Mouse (Mus musculus) erythroblast, adult 5-6 weeks (primary cell): Measurements from ENCODE around the gene Brd3os. TPM values are rescaled to one million over a fixed set of nuclear protein-coding genes. Genes with fewer than 3 reads are reported as not detected.
A peak's percentile ranks its signal among the peaks of the same experiment; 100 is the strongest.

Experiments
- ATAC-seq: replicated peaks from 2 replicates; pipeline ENCODE4 v1.8.0; 2016; ENCODE audit warnings: moderate number of reproducible peaks, mild to moderate bottlenecking, moderate TSS enrichment, inconsistent platforms; ENCODE audit not compliant: poor library complexity, low FRiP score, severe bottlenecking
- total RNA-seq, 2 experiments: library from RNA; stranded (forward) in 1 of 2; stranded (reverse) in 1 of 2; fragments of 150-400 nt in 1 of 2; fragments of 200-764, 138-1000 nt in 1 of 2; gene quantifications; 2 replicates each; pipeline versions ENCODE4 v1.2.3 to v1.2.4; 2015 to 2017; ENCODE audit warnings: low replicate concordance in 2 of 2

Gene Brd3os
- total RNA-seq, 2 experiments from 2014 or later: not detected

GRCm38 (mm10) chr2:27460651-27461050, 18.5 kb downstream of the Brd3os start:
- no peak for ATAC-seq

- ATAC-seq: no peak
These were observed 19.9 kb downstream of the Brd3os start for GRCm38 (mm10) chr2:27461881-27462660.

GRCm38 (mm10) chr2:27462901-27463300, 20.8 kb downstream of the Brd3os start:
- no peak for ATAC-seq

DNA sequence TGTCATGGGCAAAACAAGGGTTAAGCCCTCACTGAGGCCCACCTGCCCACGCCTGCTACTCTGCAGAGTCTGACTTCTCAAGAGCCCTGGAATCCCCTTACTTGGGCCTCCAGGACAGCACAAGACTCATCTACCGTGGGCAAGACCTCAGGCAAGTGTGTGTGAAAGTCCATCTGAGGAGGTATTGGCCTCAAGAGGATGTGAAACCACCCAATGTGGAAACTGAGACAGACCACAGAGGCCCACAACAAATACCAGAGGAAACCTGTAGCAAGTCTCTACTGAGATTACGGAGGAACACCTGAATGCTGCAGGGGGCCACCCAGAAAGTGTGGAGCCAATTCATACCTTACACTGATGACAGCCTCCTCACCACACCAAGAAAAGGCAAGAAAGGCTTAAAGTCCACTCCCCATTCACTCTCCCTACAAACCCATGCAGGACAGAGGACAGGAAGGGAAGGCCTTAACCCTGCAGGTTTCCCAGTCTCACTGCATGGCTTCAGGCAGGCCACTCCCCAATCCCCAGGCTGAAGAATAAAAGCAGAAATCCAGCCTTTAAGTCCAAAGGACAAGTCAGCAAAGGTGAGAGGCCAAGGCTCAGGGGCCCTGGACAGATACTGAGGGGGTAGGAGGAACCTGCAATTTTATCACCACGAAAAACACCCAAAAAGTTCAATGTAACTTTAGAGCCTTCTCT, 27.3 kb downstream of the Brd3os start:
- ATAC-seq: no peak

- ATAC-seq: no peak
These were observed 27.8 kb downstream of the Brd3os start for GRCm38 (mm10) chr2:27469991-27470355.

DNA sequence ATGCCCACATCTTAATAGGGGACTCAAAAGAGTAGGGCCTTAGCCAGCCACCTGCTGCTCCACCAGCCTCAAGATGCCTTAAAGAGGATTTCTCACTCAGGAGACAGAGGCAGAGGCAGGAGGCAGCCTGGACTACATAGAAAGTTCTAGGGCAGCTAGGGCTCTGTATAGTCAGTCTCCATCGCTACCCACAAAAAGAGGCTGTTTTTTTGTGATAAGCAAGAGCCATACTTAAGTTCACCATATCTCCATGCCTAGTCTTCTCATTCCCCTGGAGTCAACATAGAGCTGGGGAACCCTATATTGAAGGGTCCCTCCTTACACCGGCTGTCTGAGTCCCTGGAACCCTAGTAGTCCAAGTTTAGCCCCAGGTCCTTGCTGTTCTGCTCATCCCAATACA, 28.4 kb downstream of the Brd3os start:
- ATAC-seq: peak; percentile 40; the same call in 1 of the 2 replicates

DNA sequence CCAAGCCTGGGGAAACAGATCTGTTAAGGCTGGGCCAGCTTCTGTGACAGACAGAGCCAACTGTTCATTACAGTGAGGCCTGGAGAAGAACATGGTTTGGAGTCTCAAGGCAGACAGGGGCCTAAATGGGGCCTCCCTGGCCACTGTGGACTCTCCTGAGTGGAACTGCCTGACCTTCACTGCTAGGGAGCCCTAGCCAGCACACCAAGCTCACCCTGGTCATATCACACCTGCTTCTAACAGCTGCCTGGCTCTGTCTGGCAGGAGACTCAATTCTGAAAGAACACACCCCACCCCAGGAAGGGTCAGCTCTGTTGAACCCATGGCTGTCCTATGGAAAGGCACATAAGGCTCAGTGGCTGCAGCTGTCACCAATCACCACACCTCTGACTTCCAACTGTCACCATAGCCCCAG, 29.1 kb downstream of the Brd3os start:
- ATAC-seq: no peak

DNA sequence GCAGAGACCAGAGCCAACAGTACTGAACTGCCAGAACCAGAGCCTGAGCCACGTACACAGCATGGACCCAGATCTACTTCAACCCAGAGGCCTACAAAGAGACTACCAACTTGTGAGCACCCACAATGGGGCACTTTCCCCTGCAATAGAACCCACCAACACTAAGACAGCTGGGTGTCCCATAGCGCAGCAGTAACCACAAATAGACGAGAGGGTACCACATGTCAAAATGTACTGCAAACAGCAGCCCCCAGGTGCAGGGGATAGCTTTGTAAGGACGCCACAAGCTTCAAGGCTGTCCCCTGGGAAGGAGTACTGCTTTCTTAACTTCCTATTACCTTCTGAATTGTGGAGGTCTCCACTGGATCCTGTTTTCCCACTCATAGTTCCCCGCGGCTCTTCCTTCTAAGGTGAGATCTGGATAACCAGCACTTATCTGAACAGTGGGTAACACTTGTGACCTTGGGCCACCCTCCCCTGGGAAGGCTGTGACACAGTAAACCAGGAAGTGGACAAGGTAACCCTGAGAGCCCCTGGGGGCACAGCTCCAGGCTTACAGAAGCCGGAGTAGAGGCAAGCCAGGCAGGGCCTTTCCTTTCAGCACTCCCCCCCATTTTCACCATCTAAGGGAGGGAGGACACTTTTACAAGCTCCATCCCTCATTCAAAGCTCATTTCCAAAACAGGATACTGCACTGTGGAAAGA, 31.1 kb downstream of the Brd3os start:
- ATAC-seq: no peak

GRCm38 (mm10) chr2:27473911-27474310, 31.8 kb downstream of the Brd3os start:
- ATAC-seq: no peak

GRCm38 (mm10) chr2:27474621-27475484, 32.7 kb downstream of the Brd3os start:
- ATAC-seq: no peak

DNA sequence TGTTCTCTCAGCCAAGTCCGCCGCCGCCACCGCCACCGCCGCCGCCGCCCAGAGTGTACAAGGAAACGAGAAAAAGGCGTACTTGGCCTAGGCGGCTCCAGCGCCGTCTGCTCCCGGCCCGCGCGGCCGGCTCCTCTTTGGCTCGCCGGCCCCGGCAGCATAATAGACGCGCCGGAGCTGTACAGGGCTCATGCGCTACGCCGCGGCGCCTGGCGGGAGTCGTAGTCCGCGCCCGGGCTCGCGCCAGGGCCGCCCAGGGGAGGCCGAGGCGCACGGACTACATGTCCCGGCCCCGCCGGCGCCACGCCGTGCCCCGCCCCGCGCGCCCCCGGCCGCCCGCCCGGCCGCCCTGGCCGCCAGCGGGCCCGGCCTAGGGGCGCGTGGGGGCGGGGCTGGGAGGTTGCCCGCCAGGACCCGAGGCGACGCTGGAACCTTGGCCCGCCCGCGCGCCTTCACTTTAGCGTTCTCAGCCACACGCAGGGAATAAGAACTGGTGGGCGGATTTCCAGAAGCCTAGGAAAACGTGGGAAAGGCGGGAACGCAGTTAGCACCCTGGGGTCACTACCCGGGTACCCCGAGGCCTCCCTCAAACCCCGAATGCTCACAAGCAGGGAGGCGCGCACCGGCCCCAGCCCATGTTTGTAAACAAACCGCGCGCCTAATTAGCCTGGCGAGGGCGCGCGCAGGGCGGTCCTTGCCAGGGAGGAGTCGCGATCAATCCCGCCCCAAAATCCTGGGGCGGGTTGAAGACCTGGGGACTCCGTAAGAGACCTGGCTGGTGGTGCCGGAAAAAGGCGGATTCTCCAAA, 33.6 kb downstream of the Brd3os start:
- peak; percentile 82 for ATAC-seq

GRCm38 (mm10) chr2:27476303-27477192, 34.4 kb downstream of the Brd3os start:
- ATAC-seq: no peak

DNA sequence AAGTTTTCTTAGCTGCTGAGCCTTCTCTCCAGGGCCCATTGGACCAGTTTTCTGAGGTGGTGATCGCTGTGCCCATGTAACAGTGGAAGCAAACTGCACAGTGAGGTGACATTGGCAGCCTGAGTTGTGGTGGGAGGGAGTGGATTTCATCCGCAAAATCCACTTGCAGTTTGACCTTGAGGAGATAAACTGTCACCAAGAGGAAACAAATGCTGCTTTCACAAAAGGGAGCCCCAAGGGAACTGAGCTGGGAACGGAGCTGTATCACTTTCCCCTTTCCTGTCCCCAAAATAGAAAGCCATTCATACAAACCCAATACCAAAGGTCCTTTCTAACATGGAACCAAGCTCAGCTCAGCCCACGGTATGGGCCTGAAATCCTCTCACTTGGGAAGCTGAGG, 37.7 kb downstream of the Brd3os start:
- ATAC-seq: no peak

GRCm38 (mm10) chr2:27480367-27480766, 38.2 kb downstream of the Brd3os start:
- no peak for ATAC-seq

GRCm38 (mm10) chr2:27482265-27482861, 40.2 kb downstream of the Brd3os start:
- no peak for ATAC-seq

DNA sequence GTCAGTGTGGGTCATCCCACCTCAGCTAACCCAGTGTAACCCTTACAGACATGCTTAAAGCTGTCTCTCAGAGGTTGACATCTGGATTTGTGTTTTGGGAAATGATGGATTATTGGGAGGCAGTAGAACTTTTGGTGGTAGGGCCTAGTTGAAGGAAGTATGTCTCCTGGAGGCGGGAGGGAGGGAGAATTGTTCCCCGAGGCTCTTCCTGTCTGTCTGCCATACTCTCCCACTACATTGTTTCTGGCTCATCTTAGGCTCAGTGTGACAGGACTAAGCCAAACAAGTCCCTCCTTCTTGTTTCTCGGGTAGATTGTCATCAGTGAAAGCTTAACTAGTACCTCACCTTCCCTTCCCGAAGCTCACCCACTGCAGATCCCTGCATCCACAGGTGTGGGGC, 44.6 kb downstream of the Brd3os start:
- no peak for ATAC-seq

DNA sequence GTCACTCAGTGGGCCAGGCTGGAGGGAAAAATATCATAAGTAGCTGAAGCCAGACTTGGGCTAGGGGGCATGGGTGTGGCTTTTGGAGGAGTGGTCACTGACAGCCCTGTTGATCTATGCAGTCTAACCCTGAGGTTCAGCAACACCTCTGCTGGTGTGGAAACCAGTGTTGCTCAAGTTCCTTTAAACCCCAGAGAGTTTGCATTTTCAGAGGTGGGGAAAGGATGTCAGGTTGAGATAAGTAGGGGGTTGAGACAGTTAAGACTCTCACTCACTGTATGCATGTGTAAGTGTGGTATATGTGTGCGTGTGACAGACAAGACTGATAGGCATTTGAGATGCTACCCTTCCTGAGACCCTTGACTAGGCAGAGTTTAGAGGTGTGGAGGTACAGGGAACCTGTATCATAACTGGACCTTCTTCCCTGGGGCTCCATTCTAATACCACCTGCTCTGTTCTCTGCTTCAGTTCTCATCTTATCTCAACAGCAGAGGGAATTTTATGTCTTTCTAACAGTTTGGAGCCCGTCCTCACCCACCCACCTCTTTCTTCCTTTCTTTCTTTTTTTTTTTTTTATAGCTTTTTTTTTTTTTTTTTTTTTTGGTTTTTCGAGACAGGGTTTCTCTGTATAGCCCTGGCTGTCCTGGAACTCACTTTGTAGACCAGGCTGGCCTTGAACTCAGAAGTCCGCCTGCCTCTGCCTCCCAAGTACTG, 45.4 kb downstream of the Brd3os start:
- ATAC-seq: no peak
